Mouse (Mus musculus): Measurements from ENCODE around the gene Ankdd1a. TPM values are rescaled to one million over a fixed set of nuclear protein-coding genes. Genes with fewer than 3 reads are reported as not detected.

The Ankdd1a gene
- polyA plus RNA-seq, 2 experiments: 0.06 TPM; not detected in 1

DNA sequence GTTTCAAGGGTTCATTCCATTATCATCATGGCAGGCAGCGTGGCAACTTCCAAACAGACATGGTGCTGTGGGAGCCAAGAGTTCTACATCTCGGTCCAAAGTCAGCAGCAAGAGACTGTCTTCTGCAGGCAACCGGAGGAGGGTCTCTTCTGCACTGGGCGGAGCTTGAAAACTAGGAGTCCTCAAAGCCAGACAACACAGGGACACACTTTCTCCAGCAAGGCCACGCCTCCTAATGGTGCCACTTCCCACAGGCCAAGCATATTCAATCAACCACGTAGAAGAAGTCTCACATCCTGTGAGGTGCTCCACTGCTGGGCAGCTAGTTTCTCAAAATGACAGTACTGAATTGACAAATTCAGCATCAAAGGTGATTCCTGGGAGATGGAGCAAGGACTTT, 72.0 kb downstream of the Ankdd1a start:
- Histone ChIP-seq H3K4me3 (ENCODE audit: insufficient read depth in 1 of 2, low read depth in 2 of 2, low read length in 2 of 2) (no peak overlapping the region), H3K36me3 (replicated peaks; ENCODE audit: control insufficient read depth, insufficient read depth, low read depth) (peaks cover 19% of the 10 kb centered on the region), H3K9ac (replicated peaks) (no peak overlapping the region), H3K4me1 (replicated peaks; ENCODE audit: control insufficient read depth in 2 of 2, insufficient read depth in 2 of 2, low read length in 1 of 2) (no peaks in the 10 kb centered on the region), H3K4me2 (ENCODE audit: low read depth) (no peak overlapping the region), H3K27ac (no peak overlapping the region), H3K9me3 (ENCODE audit: control insufficient read depth, low read length) (no peaks in the 10 kb centered on the region), H3K27me3 (ENCODE audit: control insufficient read depth, insufficient read depth, low read length) (no peaks in the 10 kb centered on the region)
- WGBS (ENCODE audit: insufficient replicate concordance): 76% methylated on average over 6 of the region's 6 CpGs
- no peak for TF ChIP-seq EP300 (IDR thresholded peaks at IDR 0.05; ENCODE audit: low read depth)
- no peak for TF ChIP-seq CTCF (IDR thresholded peaks at IDR 0.05; ENCODE audit: low read depth)
- ATAC-seq (ENCODE audit: insufficient read depth) (no peak), DNase-seq (ENCODE audit: low read depth in 3 of 3, low spot score in 3 of 3) (no peak)

DNA sequence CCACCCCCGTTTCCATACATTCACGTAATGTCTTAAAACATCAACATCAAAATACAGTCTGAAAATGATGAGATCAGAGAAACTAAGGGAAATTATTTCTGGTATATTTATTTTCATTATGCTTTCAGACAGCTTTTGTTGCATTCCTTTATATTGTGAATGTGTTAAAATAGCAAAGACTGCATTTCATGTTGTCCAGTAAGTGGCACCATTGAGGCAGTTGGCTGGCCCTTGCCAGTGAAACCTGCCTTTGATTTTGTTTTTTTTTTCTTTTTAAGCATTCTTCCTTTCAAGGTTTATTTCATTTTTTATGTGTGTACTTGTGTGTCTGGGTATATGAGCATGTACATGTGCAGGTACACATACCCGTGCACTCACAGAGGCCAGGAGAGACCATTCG, 75.3 kb downstream of the Ankdd1a start:
- DNase-seq (ENCODE audit: low read depth in 3 of 3, low spot score in 3 of 3): no peak
- no peak overlapping the region for H3K27ac ChIP-seq
- no peak for ATAC-seq (ENCODE audit: insufficient read depth)
- TF ChIP-seq CTCF (IDR thresholded peaks at IDR 0.05; ENCODE audit: low read depth): no peak
- TF ChIP-seq EP300 (IDR thresholded peaks at IDR 0.05; ENCODE audit: low read depth): no peak
- H3K36me3 ChIP-seq (replicated peaks; ENCODE audit: control insufficient read depth, insufficient read depth, low read depth): peaks cover 17% of the 10 kb centered on the region
- no peaks in the 10 kb centered on the region for H3K9me3 ChIP-seq (ENCODE audit: control insufficient read depth, low read length)
- no peaks in the 10 kb centered on the region for H3K4me1 ChIP-seq (replicated peaks; ENCODE audit: control insufficient read depth in 2 of 2, insufficient read depth in 2 of 2, low read length in 1 of 2)
- no peaks in the 10 kb centered on the region for H3K27me3 ChIP-seq (ENCODE audit: control insufficient read depth, insufficient read depth, low read length)
- H3K4me2 ChIP-seq (ENCODE audit: low read depth): no peak overlapping the region
- H3K4me3 ChIP-seq (ENCODE audit: insufficient read depth in 1 of 2, low read depth in 2 of 2, low read length in 2 of 2): no peak overlapping the region
- 87% methylated on average over 4 of the region's 4 CpGs for WGBS (ENCODE audit: insufficient replicate concordance)
- H3K9ac ChIP-seq (replicated peaks): no peak overlapping the region

Other genes with a start within 250 kb of the Ankdd1a start
- gene Clpx, start 225.9 kb downstream of the Ankdd1a start, polyA plus RNA-seq (2012; rRNA removed): 5.6 and 10.3 TPM in 2 replicates
- gene Clpx, start 225.9 kb downstream of the Ankdd1a start, polyA plus RNA-seq (2014; fragmentation: Nextera tagmentation; extraction: Ambion mirVana): 29.5 and 32.5 TPM in 2 replicates
- gene Pdcd7, start 174.1 kb downstream of the Ankdd1a start, polyA plus RNA-seq (2012; rRNA removed): 3.2 and 4.8 TPM in 2 replicates
- gene Pdcd7, start 174.1 kb downstream of the Ankdd1a start, polyA plus RNA-seq (2014; fragmentation: Nextera tagmentation; extraction: Ambion mirVana): 4.9 and 5.7 TPM in 2 replicates
- 0.13 and 0.14 TPM in 2 replicates for gene Ubap1l, start 159.2 kb downstream of the Ankdd1a start, polyA plus RNA-seq (2012; rRNA removed)
- 0.10 TPM in 1 of 2 replicates, not detected in the other for gene Ubap1l, start 159.2 kb downstream of the Ankdd1a start, polyA plus RNA-seq (2014; fragmentation: Nextera tagmentation; extraction: Ambion mirVana)
- gene Kbtbd13, start 128.5 kb downstream of the Ankdd1a start, polyA plus RNA-seq (2012; rRNA removed): 0.04 and 0.05 TPM in 2 replicates
- 0.08 and 0.10 TPM in 2 replicates for gene Kbtbd13, start 128.5 kb downstream of the Ankdd1a start, polyA plus RNA-seq (2014; fragmentation: Nextera tagmentation; extraction: Ambion mirVana)
- gene Rasl12, start 121.7 kb downstream of the Ankdd1a start, polyA plus RNA-seq (2012; rRNA removed): 0.11 and 0.12 TPM in 2 replicates
- gene Rasl12, start 121.7 kb downstream of the Ankdd1a start, polyA plus RNA-seq (2014; fragmentation: Nextera tagmentation; extraction: Ambion mirVana): 0.04 TPM in 1 of 2 replicates, not detected in the other
- gene Slc51b, start 97.2 kb downstream of the Ankdd1a start, polyA plus RNA-seq (2012; rRNA removed): 0.04 TPM in 1 of 2 replicates, not detected in the other
- gene Slc51b, start 97.2 kb downstream of the Ankdd1a start, polyA plus RNA-seq (2014; fragmentation: Nextera tagmentation; extraction: Ambion mirVana): not detected in 2 replicates
- 5.0 and 5.9 TPM in 2 replicates for gene Mtfmt, start 84.4 kb downstream of the Ankdd1a start, polyA plus RNA-seq (2012; rRNA removed)
- gene Mtfmt, start 84.4 kb downstream of the Ankdd1a start, polyA plus RNA-seq (2014; fragmentation: Nextera tagmentation; extraction: Ambion mirVana): 6.2 and 7.4 TPM in 2 replicates
- gene Spg21, start 59.2 kb downstream of the Ankdd1a start, polyA plus RNA-seq (2012; rRNA removed): 5.6 and 6.9 TPM in 2 replicates
- 28.0 and 30.6 TPM in 2 replicates for gene Spg21, start 59.2 kb downstream of the Ankdd1a start, polyA plus RNA-seq (2014; fragmentation: Nextera tagmentation; extraction: Ambion mirVana)
- gene Plekho2, start 59.8 kb upstream of the Ankdd1a start, polyA plus RNA-seq (2012; rRNA removed): 15.5 and 15.7 TPM in 2 replicates
- 21.5 and 24.2 TPM in 2 replicates for gene Plekho2, start 59.8 kb upstream of the Ankdd1a start, polyA plus RNA-seq (2014; fragmentation: Nextera tagmentation; extraction: Ambion mirVana)
- gene Pif1, start 67.0 kb upstream of the Ankdd1a start, polyA plus RNA-seq (2012; rRNA removed): 10.8 and 11.9 TPM in 2 replicates
- 6.8 and 7.7 TPM in 2 replicates for gene Pif1, start 67.0 kb upstream of the Ankdd1a start, polyA plus RNA-seq (2014; fragmentation: Nextera tagmentation; extraction: Ambion mirVana)
- 8.9 and 11.6 TPM in 2 replicates for gene Rbpms2, start 109.5 kb upstream of the Ankdd1a start, polyA plus RNA-seq (2012; rRNA removed)
- 11.9 and 13.9 TPM in 2 replicates for gene Rbpms2, start 109.5 kb upstream of the Ankdd1a start, polyA plus RNA-seq (2014; fragmentation: Nextera tagmentation; extraction: Ambion mirVana)
- 17.2 and 21.5 TPM in 2 replicates for gene Oaz2, start 147.8 kb upstream of the Ankdd1a start, polyA plus RNA-seq (2012; rRNA removed)
- gene Oaz2, start 147.8 kb upstream of the Ankdd1a start, polyA plus RNA-seq (2014; fragmentation: Nextera tagmentation; extraction: Ambion mirVana): 29.6 and 33.2 TPM in 2 replicates